Mouse (Mus musculus): ENCODE measurements around the gene Ldhc. TPM values are rescaled to one million over a fixed set of nuclear protein-coding genes. Genes with fewer than 3 reads are reported as not detected.

Gene Ldhc
- total RNA-seq, 2 experiments from 2014 or later = not detected

- no peak for TF ChIP-seq CTCF (IDR thresholded peaks at IDR 0.05)
These were observed 25.9 kb upstream of the Ldhc start for GRCm38 (mm10) chr7:46834994-46835610.

GRCm38 (mm10) chr7:46836357-46836756, 24.6 kb upstream of the Ldhc start:
- peak overlapping the region; percentile 90; the same call in 1 of the 2 replicates for H3K27ac ChIP-seq
- no peak for DNase-seq
- intact Hi-C loops (cut with DNase I) = no loop called here

More at GRCm38 (mm10) chr7:46834994-46835610, 25.9 kb upstream of the Ldhc start:
- Histone ChIP-seq H3K4me3 (no peak overlapping the region), H3K27ac (peak overlapping the region; percentile 24; the same call in 1 of the 2 replicates)
- intact Hi-C loops (cut with DNase I) = no loop called here
- no peak for DNase-seq

GRCm38 (mm10) chr7:46837073-46837472, 23.9 kb upstream of the Ldhc start:
- peak overlapping the region; percentile 61; the same call in 1 of the 2 replicates for H3K4me3 ChIP-seq
- intact Hi-C loops (cut with DNase I) = no loop called here
- no peak for TF ChIP-seq CTCF (IDR thresholded peaks at IDR 0.05)
- H3K27ac ChIP-seq = peak overlapping the region; percentile 90
- DNase-seq = no peak

More at GRCm38 (mm10) chr7:46836357-46836756, 24.6 kb upstream of the Ldhc start:
- no peak overlapping the region for H3K4me3 ChIP-seq
- no peak for TF ChIP-seq CTCF (IDR thresholded peaks at IDR 0.05)

- Histone ChIP-seq H3K27ac (peak overlapping the region; percentile 90), H3K4me3 (peak overlapping the region; percentile 61)
- peak; percentile 79 for DNase-seq
- intact Hi-C loops (cut with DNase I) = no loop called here
- TF ChIP-seq CTCF (IDR thresholded peaks at IDR 0.05) = no peak
These were observed 22.8 kb upstream of the Ldhc start for GRCm38 (mm10) chr7:46838104-46838671.

GRCm38 (mm10) chr7:46838891-46839302, 22.1 kb upstream of the Ldhc start:
- intact Hi-C loops (cut with DNase I) = no loop called here
- no peak for TF ChIP-seq CTCF (IDR thresholded peaks at IDR 0.05)
- peak overlapping the region; percentile 90 for H3K27ac ChIP-seq
- peak; percentile 90 for DNase-seq
- H3K4me3 ChIP-seq = peak overlapping the region; percentile 61

- TF ChIP-seq CTCF (IDR thresholded peaks at IDR 0.05) = no peak
- intact Hi-C loops (cut with DNase I) = no loop called here
- H3K4me3 ChIP-seq = peak overlapping the region; percentile 61
- H3K27ac ChIP-seq = peak overlapping the region; percentile 90
- DNase-seq = no peak
These were observed 21.6 kb upstream of the Ldhc start for GRCm38 (mm10) chr7:46839446-46839845.

- DNase-seq = no peak
- intact Hi-C loops (cut with DNase I) = no loop called here
- peak overlapping the region; percentile 90 for H3K27ac ChIP-seq
- TF ChIP-seq CTCF (IDR thresholded peaks at IDR 0.05) = no peak
- H3K4me3 ChIP-seq = peak overlapping the region; percentile 61
These were observed 21.1 kb upstream of the Ldhc start for GRCm38 (mm10) chr7:46839861-46840260.

GRCm38 (mm10) chr7:46840326-46840725, 20.7 kb upstream of the Ldhc start:
- DNase-seq = no peak
- no peak for TF ChIP-seq CTCF (IDR thresholded peaks at IDR 0.05)
- Histone ChIP-seq H3K27ac (peak overlapping the region; percentile 90), H3K4me3 (no peak overlapping the region)
- intact Hi-C loops (cut with DNase I) = no loop called here

GRCm38 (mm10) chr7:46840787-46841525, 20.0 kb upstream of the Ldhc start, which contains the start of gene Ldha:
TSS of gene Ldha (plus strand) at chr7:46841475.
- Histone ChIP-seq H3K4me3 (no peak within 1 kb of the TSS), H3K27ac (peak within 1 kb of the TSS; percentile 90)
- intact Hi-C loops (cut with DNase I) = no loop called here
- TF ChIP-seq CTCF (IDR thresholded peaks at IDR 0.05) = no peak
- DNase-seq = no peak

- no peak for DNase-seq
- Histone ChIP-seq H3K4me3 (no peak overlapping the region), H3K27ac (no peak overlapping the region)
- intact Hi-C loops (cut with DNase I) = no loop called here
- no peak for TF ChIP-seq CTCF (IDR thresholded peaks at IDR 0.05)
These were observed 18.7 kb upstream of the Ldhc start for GRCm38 (mm10) chr7:46842278-46842677.

GRCm38 (mm10) chr7:46843576-46843975, 17.4 kb upstream of the Ldhc start:
- no peak overlapping the region for H3K4me3 ChIP-seq
- DNase-seq = no peak
- H3K27ac ChIP-seq = peak overlapping the region; percentile 100; the same call in 1 of the 2 replicates
- intact Hi-C loops (cut with DNase I) = no loop called here
- TF ChIP-seq CTCF (IDR thresholded peaks at IDR 0.05) = no peak

- peak; percentile 99 for DNase-seq
- no peak for TF ChIP-seq CTCF (IDR thresholded peaks at IDR 0.05)
- peak overlapping the region; percentile 100 for H3K27ac ChIP-seq
- H3K4me3 ChIP-seq = peak overlapping the region; percentile 98
- intact Hi-C loops (cut with DNase I) = loop anchor here (1.0 kb wide), 1 partner anchor 18 kb away; no protein-coding TSS in a partner anchor
These were observed 15.6 kb upstream of the Ldhc start for GRCm38 (mm10) chr7:46845211-46845977.
